Mouse (Mus musculus) embryonic fibroblast, embryonic 13.5 days (primary cell): ENCODE measurements at regions not wholly inside any gene's neighbourhood (a gene's known extent, or its start where the extent isn't known, plus 50 kb on each side); places are given as distances from the start of the nearest gene placed in this dataset.

Experiments
- CTCF ChIP-seq: IDR thresholded peaks from 2 replicates; pipeline ENCODE4 v1.5.1; 2011; ENCODE audit warnings: mild to moderate bottlenecking, control low read depth, low read length, moderate library complexity, borderline replicate concordance; ENCODE audit not compliant: insufficient read depth
- POLR2A ChIP-seq: IDR thresholded peaks from 2 replicates; pipeline ENCODE4 v1.6.1; 2011; ENCODE audit warnings: low read depth, mild to moderate bottlenecking, control low read depth, low read length, moderate library complexity

DNA sequence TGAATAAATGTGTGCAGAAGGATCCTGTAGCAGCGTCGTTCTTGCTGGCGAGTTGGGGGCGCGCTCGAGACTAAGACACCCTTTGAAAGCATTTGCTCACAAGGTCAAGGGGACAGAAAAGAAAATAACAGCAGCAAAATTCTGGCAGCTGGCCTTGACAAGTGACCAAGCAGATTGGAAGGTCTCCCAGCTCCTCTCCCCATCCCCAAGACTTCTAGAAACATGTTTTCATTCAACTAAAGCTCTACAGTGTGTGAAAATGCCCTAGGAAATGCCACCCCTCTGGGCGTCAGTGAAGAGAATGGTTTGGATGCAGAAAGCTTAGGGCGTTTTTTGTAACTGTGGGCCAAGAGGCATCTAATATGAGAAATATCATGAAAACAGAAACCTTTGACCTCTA, 272.7 kb downstream of the Tbc1d1 start:
- TF ChIP-seq POLR2A (no peak), CTCF (no peak)
